Mouse (Mus musculus) MEL (cell line): ENCODE measurements around the gene 1700013G24Rik. TPM values are rescaled to one million over a fixed set of nuclear protein-coding genes. Genes with fewer than 3 reads are reported as not detected.

Experiments
- DNase-seq: peaks from one replicate; pipeline ENCODE4 v3.0.0; 2011; ENCODE audit warnings: low read depth, low spot score
- H3K27ac ChIP-seq: 2 replicates; pipeline ENCODE4 v1.5.1; 2012; ENCODE audit warnings: low read depth, mild to moderate bottlenecking, control low read depth, low read length, moderate library complexity; ENCODE audit not compliant: control insufficient read depth
- H3K27me3 ChIP-seq, 2 experiments: fragments of 150-350 bp in 1 of 2; sonication (generic) in 1 of 2; 2 replicates each; pipeline ENCODE4 v1.6.1; 2012; ENCODE audit warnings: low read length in 2 of 2, mild to moderate bottlenecking in 2 of 2, improper control_type of control experiment in 1 of 2, moderate library complexity in 1 of 2; ENCODE audit not compliant: insufficient read depth in 2 of 2, control insufficient read depth in 1 of 2
- H3K36me3 ChIP-seq, 2 experiments: 2 replicates each; pipeline ENCODE4 v1.6.1; 2012 to 2014; ENCODE audit warnings: low read length in 2 of 2, improper control_type of control experiment in 1 of 2, inconsistent platforms in 1 of 2, mild to moderate bottlenecking in 1 of 2; ENCODE audit not compliant: insufficient read depth in 2 of 2, control insufficient read depth in 1 of 2
- H3K4me1 ChIP-seq, 2 experiments: fragments of 150-350 bp in 1 of 2; sonication (generic) in 1 of 2; 2 replicates each; pipeline ENCODE4 v1.6.1; 2012; ENCODE audit warnings: low read length in 2 of 2, improper control_type of control experiment in 1 of 2, mild to moderate bottlenecking in 1 of 2; ENCODE audit not compliant: insufficient read depth in 2 of 2, control insufficient read depth in 1 of 2
- H3K4me3 ChIP-seq, 2 experiments: fragments of 150-350 bp in 1 of 2; sonication (generic) in 1 of 2; 2 replicates each; pipeline ENCODE4 v1.5.1; 2012; ENCODE audit warnings: low read depth in 2 of 2, low read length in 2 of 2, mild to moderate bottlenecking in 2 of 2, moderate library complexity in 2 of 2, control low read depth in 1 of 2, improper control_type of control experiment in 1 of 2; ENCODE audit not compliant: control insufficient read depth in 1 of 2, insufficient read depth in 1 of 2
- H3K79me2 ChIP-seq: 2 replicates; pipeline ENCODE4 v1.6.1; 2012; ENCODE audit warnings: mild to moderate bottlenecking, low read length, moderate library complexity; ENCODE audit not compliant: control insufficient read depth, poor library complexity, insufficient read depth
- H3K9ac ChIP-seq: 2 replicates; pipeline ENCODE4 v1.6.1; 2012; ENCODE audit warnings: low read depth, mild to moderate bottlenecking, control low read depth, low read length, moderate library complexity; ENCODE audit not compliant: control insufficient read depth, poor library complexity, severe bottlenecking
- H3K9me3 ChIP-seq: fragments of 150-350 bp; sonication (generic); replicated peaks from 2 replicates; pipeline ENCODE4 v1.6.1; 2012; ENCODE audit warnings: mild to moderate bottlenecking, low read length, improper control_type of control experiment, moderate library complexity; ENCODE audit not compliant: insufficient read depth
- BHLHE40 ChIP-seq: IDR thresholded peaks from 2 replicates; pipeline ENCODE4 v1.6.1; 2012; ENCODE audit warnings: low read depth, mild to moderate bottlenecking, inconsistent platforms, low read length, improper control_type of control experiment, borderline replicate concordance
- CHD1 ChIP-seq: IDR thresholded peaks from 2 replicates; pipeline ENCODE4 v1.6.1; 2012; ENCODE audit warnings: low read depth, mild to moderate bottlenecking, inconsistent platforms, low read length, improper control_type of control experiment
- E2F4 ChIP-seq: IDR thresholded peaks from 2 replicates; pipeline ENCODE4 v1.6.1; 2011; ENCODE audit warnings: low read depth, low read length, improper control_type of control experiment, borderline replicate concordance
- EP300 ChIP-seq, 2 experiments: IDR thresholded peaks; 2 replicates each; pipeline ENCODE4 v1.6.1; 2011; ENCODE audit warnings: improper control_type of control experiment in 2 of 2, low read length in 2 of 2, low read depth in 1 of 2, mild to moderate bottlenecking in 1 of 2
- ETS1 ChIP-seq: IDR thresholded peaks from 2 replicates; pipeline ENCODE4 v1.6.1; 2012; ENCODE audit warnings: low read depth, mild to moderate bottlenecking, inconsistent platforms, low read length, improper control_type of control experiment, moderate library complexity
- GABPA ChIP-seq: IDR thresholded peaks from 2 replicates; pipeline ENCODE4 v1.6.1; 2012; ENCODE audit warnings: low read depth, mild to moderate bottlenecking, inconsistent platforms, low read length, improper control_type of control experiment, moderate library complexity
- GATA1 ChIP-seq: IDR thresholded peaks from 2 replicates; pipeline ENCODE4 v1.6.1; 2011; ENCODE audit warnings: low read depth, low read length, improper control_type of control experiment
- HCFC1 ChIP-seq: IDR thresholded peaks from 2 replicates; pipeline ENCODE4 v1.6.1; 2012; ENCODE audit warnings: low read depth, mild to moderate bottlenecking, inconsistent platforms, low read length, improper control_type of control experiment, moderate library complexity
- JUND ChIP-seq: IDR thresholded peaks from 2 replicates; pipeline ENCODE4 v1.6.1; 2011; ENCODE audit warnings: low read depth, mild to moderate bottlenecking, improper control_type of control experiment, low read length
- MAFK ChIP-seq: IDR thresholded peaks from 2 replicates; pipeline ENCODE4 v1.6.1; 2011; ENCODE audit warnings: low read depth, mild to moderate bottlenecking, low read length, improper control_type of control experiment, borderline replicate concordance
- MYB ChIP-seq: IDR thresholded peaks from 2 replicates; pipeline ENCODE4 v1.6.1; 2011; ENCODE audit warnings: mild to moderate bottlenecking, low read depth, low read length, improper control_type of control experiment
- NELFE ChIP-seq: IDR thresholded peaks from 2 replicates; pipeline ENCODE4 v1.6.1; 2011; ENCODE audit warnings: low read depth, low read length, improper control_type of control experiment
- RAD21 ChIP-seq: IDR thresholded peaks from 2 replicates; pipeline ENCODE4 v1.6.1; 2011; ENCODE audit warnings: mild to moderate bottlenecking, low read depth, low read length, improper control_type of control experiment
- RCOR1 ChIP-seq: IDR thresholded peaks from 2 replicates; pipeline ENCODE4 v1.6.1; 2012; ENCODE audit warnings: low read depth, mild to moderate bottlenecking, inconsistent platforms, low read length, improper control_type of control experiment
- SIN3A ChIP-seq: IDR thresholded peaks from 2 replicates; pipeline ENCODE4 v1.6.1; 2012; ENCODE audit warnings: low read length, improper control_type of control experiment, inconsistent platforms
- TAL1 ChIP-seq: IDR thresholded peaks from 2 replicates; pipeline ENCODE4 v1.6.1; 2012; ENCODE audit warnings: mild to moderate bottlenecking, inconsistent platforms, low read length, moderate library complexity, mixed read lengths
- ZMIZ1 ChIP-seq: IDR thresholded peaks from 2 replicates; pipeline ENCODE4 v1.6.1; 2012; ENCODE audit warnings: low read depth, mild to moderate bottlenecking, inconsistent platforms, low read length, improper control_type of control experiment, moderate library complexity
- ZNF384 ChIP-seq: IDR thresholded peaks from 2 replicates; pipeline ENCODE4 v1.6.1; 2012; ENCODE audit warnings: low read depth, mild to moderate bottlenecking, inconsistent platforms, low read length, improper control_type of control experiment
- polyA plus RNA-seq, 2 experiments: library from polyadenylated mRNA; stranded (reverse) in 1 of 2; unstranded in 1 of 2; fragments of >175 nt in 1 of 2; fragments of >200 nt in 1 of 2; gene quantifications; 2 replicates each; pipeline versions ENCODE4 v1.2.1 to v1.2.4; 2012; ENCODE audit warnings: low replicate concordance in 2 of 2, low read depth in 1 of 2; ENCODE audit not compliant: insufficient read length in 2 of 2, insufficient read depth in 1 of 2, missing spikeins in 1 of 2
- total RNA-seq: library from RNA; depleted of rRNA; stranded (reverse); fragments of 300-350 nt; gene quantifications from 2 replicates; pipeline ENCODE4 v1.2.3, GENCODE M21; 2012

1700013G24Rik gene
- total and polyA plus RNA-seq, 3 experiments = not detected

- Histone ChIP-seq H3K4me3 (no peak overlapping the region), H3K36me3 (no peaks in the 10 kb centered on the region; a peak in 1 of 4 replicates), H3K9me3 (no peaks in the 10 kb centered on the region), H3K4me1 (peaks cover 0 to 5% of the 10 kb centered on the region in 2 experiments; a peak in 1 of 4 replicates), H3K27me3 (no peaks in the 10 kb centered on the region), H3K9ac (no peak overlapping the region), H3K79me2 (no peaks in the 10 kb centered on the region), H3K27ac (no peak overlapping the region)
- DNase-seq = no peak
- TF ChIP-seq TAL1 = no peak
- no peak for TF ChIP-seq E2F4
- TF ChIP-seq EP300 (IDR thresholded peaks at IDR 0.05; ENCODE audit: low read depth in 1 of 2, low read length in 2 of 2) = no peak
- no peak for TF ChIP-seq JUND
- TF ChIP-seq MAFK = no peak
- TF ChIP-seq HCFC1 = no peak
- TF ChIP-seq CHD1 = no peak
- TF ChIP-seq BHLHE40 = no peak
- no peak for TF ChIP-seq ZMIZ1
- TF ChIP-seq GABPA = no peak
- no peak for TF ChIP-seq RCOR1
- no peak for TF ChIP-seq NELFE
- no peak for TF ChIP-seq MYB
- TF ChIP-seq ZNF384 = no peak
- TF ChIP-seq ETS1 = no peak
Measured at GRCm38 (mm10) chr4:137436979-137437669, 16.0 kb upstream of the 1700013G24Rik start.

GRCm38 (mm10) chr4:137438842-137439241 is 14.2 kb upstream of the 1700013G24Rik start:
- Histone ChIP-seq H3K4me1 (peaks cover 0 to 5% of the 10 kb centered on the region in 2 experiments; a peak in 1 of 4 replicates), H3K36me3 (no peaks in the 10 kb centered on the region; a peak in 1 of 4 replicates), H3K9ac (no peak overlapping the region), H3K27ac (no peak overlapping the region), H3K4me3 (no peak overlapping the region)
- peak; percentile 73 for DNase-seq
- TF ChIP-seq ETS1 = peak; percentile 70; the same call in 1 of the 2 replicates
- no peak for TF ChIP-seq BHLHE40
- no peak for TF ChIP-seq ZNF384
- TF ChIP-seq RAD21 = no peak
- TF ChIP-seq NELFE = no peak
- 0 out of 2 replicates have a peak, but pooled peaks have one; percentile 15 for TF ChIP-seq GATA1
- TF ChIP-seq GABPA = no peak
- 0 out of 4 replicates have a peak, but pooled peaks of 1 of the 2 experiments have one; percentile 11 for TF ChIP-seq EP300 (IDR thresholded peaks at IDR 0.05; ENCODE audit: low read depth in 1 of 2, low read length in 2 of 2)
- TF ChIP-seq SIN3A = peak; percentile 51; the same call in 1 of the 2 replicates
- TF ChIP-seq, all 39 proteins: peak for 4
- no peaks in the 10 kb centered on the region for H3K27me3 ChIP-seq
- H3K9me3 ChIP-seq = no peaks in the 10 kb centered on the region
- no peaks in the 10 kb centered on the region for H3K79me2 ChIP-seq
